Comparison of ENCODE assay signal across 9 mouse cellular contexts in genomic region chr11:69133923-69134621, GRCm38 (mm10). TPM values are rescaled to one million over a fixed set of nuclear protein-coding genes. Genes with fewer than 3 reads are reported as not detected.
DNase-seq lines count a peak whose midpoint lies in the region; ATAC-seq and TF ChIP-seq lines count a peak whose summit lies in the region.
"Had no signal": no experiment of that assay in that cellular context is flagged by ENCODE, and none has a peak within 500 bp of the region (broad histone marks: within the 10 kb centered on the region; RNA-seq: fewer than 3 reads in every experiment).

No protein-coding gene starts in this region.

- H3K36me3 ChIP-seq in embryonic facial prominence, embryonic 11.5 days (replicated peaks; ENCODE audit: control insufficient read depth, insufficient read depth, low read depth, low read length) = no peaks in the 10 kb centered on the region
- H3K36me3 ChIP-seq in heart, embryonic 15.5 days = no peaks in the 10 kb centered on the region
- H3K36me3 ChIP-seq in liver, embryonic 12.5 days = no peaks in the 10 kb centered on the region
- H3K36me3 ChIP-seq in myocyte (ENCODE audit: control insufficient read depth, insufficient read depth) = no peaks in the 10 kb centered on the region

- no peak for TF ChIP-seq POLR2A in myocyte (IDR thresholded peaks at IDR 0.05; ENCODE audit: insufficient read length, low read depth)

- H3ac ChIP-seq in myocyte (ENCODE audit: control insufficient read depth, insufficient read length) = no peak overlapping the region

- H3K9ac ChIP-seq in embryonic facial prominence, embryonic 11.5 days (replicated peaks; ENCODE audit: low read length) = peak overlapping the region; percentile 45
- peak overlapping the region; percentile 51 for H3K9ac ChIP-seq in heart, embryonic 15.5 days
- peak overlapping the region; percentile 45; the same call in 1 of the 2 replicates for H3K9ac ChIP-seq in liver, embryonic 12.5 days

- WGBS in embryonic facial prominence, embryonic 11.5 days = 1% methylated on average over 34 of the region's 34 CpGs
- 3% methylated on average over 34 of the region's 34 CpGs for WGBS in heart, embryonic 15.5 days
- 6% methylated on average over 34 of the region's 34 CpGs for WGBS in liver, embryonic 12.5 days (ENCODE audit: insufficient replicate concordance)

- DNase-seq in B cell, adult 2 months = peak; percentile 65 to 67
- DNase-seq in adrenal gland, adult 18-20 months (ENCODE audit: low spot score in 2 of 2) = peak; percentile 47 to 55
- DNase-seq in embryonic facial prominence, embryonic 11.5 days (ENCODE audit: low spot score) = peak; percentile 72
- peak; percentile 64 for DNase-seq in kidney, postnatal 14 days
- DNase-seq in thymus, postnatal 0 days (ENCODE audit: low spot score) = peak; percentile 53

- no peaks in the 10 kb centered on the region for H3K4me1 ChIP-seq in embryonic facial prominence, embryonic 11.5 days (ENCODE audit: control insufficient read depth, insufficient read depth, low read length)
- H3K4me1 ChIP-seq in heart, embryonic 15.5 days (replicated peaks) = peaks cover 13% of the 10 kb centered on the region
- peaks cover 14% of the 10 kb centered on the region for H3K4me1 ChIP-seq in liver, embryonic 12.5 days

- H3K9me3 ChIP-seq in embryonic facial prominence, embryonic 11.5 days (replicated peaks; ENCODE audit: control insufficient read depth, low read length) = no peaks in the 10 kb centered on the region
- no peaks in the 10 kb centered on the region for H3K9me3 ChIP-seq in heart, embryonic 15.5 days (replicated peaks)
- H3K9me3 ChIP-seq in liver, embryonic 12.5 days (replicated peaks) = no peaks in the 10 kb centered on the region

- no peaks in the 10 kb centered on the region for H3K27me3 ChIP-seq in embryonic facial prominence, embryonic 11.5 days (ENCODE audit: control insufficient read depth, insufficient read depth, low read length)
- H3K27me3 ChIP-seq in heart, embryonic 15.5 days = peaks cover 11% of the 10 kb centered on the region
- H3K27me3 ChIP-seq in liver, embryonic 12.5 days (replicated peaks) = peaks cover 38% of the 10 kb centered on the region
- H3K27me3 ChIP-seq in myocyte (ENCODE audit: control insufficient read depth, insufficient read depth, insufficient read length) = peaks cover 10% of the 10 kb centered on the region

- H3K4me2 ChIP-seq in embryonic facial prominence, embryonic 11.5 days (ENCODE audit: low read depth, low read length) = peak overlapping the region; percentile 75
- H3K4me2 ChIP-seq in heart, embryonic 15.5 days = peak overlapping the region; percentile 87
- H3K4me2 ChIP-seq in liver, embryonic 12.5 days = peak overlapping the region; percentile 67
- peak overlapping the region; percentile 34 for H3K4me2 ChIP-seq in myocyte (ENCODE audit: low read depth)

- peak overlapping the region; percentile 44 for H3K4me3 ChIP-seq in embryonic facial prominence, embryonic 11.5 days (ENCODE audit: low read depth, low read length)
- H3K4me3 ChIP-seq in heart, embryonic 15.5 days = peak overlapping the region; percentile 51
- H3K4me3 ChIP-seq in liver, embryonic 12.5 days = peak overlapping the region; percentile 45
- H3K4me3 ChIP-seq in myocyte = no peak overlapping the region

- H3K79me2 ChIP-seq in myocyte (ENCODE audit: control insufficient read depth, insufficient read depth) = no peaks in the 10 kb centered on the region

- ATAC-seq in embryonic facial prominence, embryonic 11.5 days (replicated peaks; ENCODE audit: insufficient number of reproducible peaks, low FRiP score, low TSS enrichment, low read depth) = peak; percentile 64
- peak; percentile 73 for ATAC-seq in heart, embryonic 15.5 days (replicated peaks; ENCODE audit: insufficient number of reproducible peaks, insufficient read depth, low FRiP score, low read depth)
- ATAC-seq in liver, embryonic 12.5 days = peak; percentile 42

- H3K27ac ChIP-seq in embryonic facial prominence, embryonic 11.5 days (replicated peaks; ENCODE audit: low read depth, low read length) = no peak overlapping the region
- no peak overlapping the region for H3K27ac ChIP-seq in heart, embryonic 15.5 days
- no peak overlapping the region for H3K27ac ChIP-seq in liver, embryonic 12.5 days

TF ChIP-seq in myocyte, 11 proteins besides CTCF, POLR2A, EP300 and RAD21:
- TF ChIP-seq MYOD1 (IDR thresholded peaks at IDR 0.05; ENCODE audit: control insufficient read depth in 1 of 3, insufficient read length in 2 of 3, low read depth in 2 of 3) = no peak
- TF ChIP-seq USF1 (IDR thresholded peaks at IDR 0.05; ENCODE audit: low read depth) = peak; percentile 14
- no peak for TF ChIP-seq TCF3 (IDR thresholded peaks at IDR 0.05; ENCODE audit: insufficient read length, low read depth)

RNA-seq across cellular contexts. Expression of gene Aloxe3, which starts 8.4 kb away (rescaled TPM):
- total RNA-seq in adrenal gland, adult 18-20 months (2021) = 1 to 10 TPM; 1.1 to 1.6 TPM
- 0.25 and 0.88 TPM in 2 replicates for polyA plus RNA-seq in embryonic facial prominence, embryonic 11.5 days (2014; fragmentation: Nextera tagmentation; extraction: Ambion mirVana)
- polyA plus RNA-seq in heart, embryonic 15.5 days (2015; fragmentation: Nextera tagmentation; extraction: Ambion mirVana) = 0.18 and 0.37 TPM in 2 replicates
- not detected in 2 replicates for polyA plus RNA-seq in liver, embryonic 12.5 days (2016; fragmentation: Nextera tagmentation; extraction: Ambion mirVana)
- 0.01 TPM for polyA plus RNA-seq in myocyte (2012; fragmentation: generic; extraction: Trizol)
- 0.62 and 0.73 TPM in 2 replicates for polyA plus RNA-seq in thymus, postnatal 0 days (2015; fragmentation: Nextera tagmentation; extraction: Ambion mirVana)

RNA-seq across cellular contexts. Expression of gene 9130213A22Rik, which starts 11.7 kb away (rescaled TPM):
- under 1 TPM; 0.43 to 0.61 TPM for total RNA-seq in adrenal gland, adult 18-20 months (2021)
- polyA plus RNA-seq in embryonic facial prominence, embryonic 11.5 days (2014; fragmentation: Nextera tagmentation; extraction: Ambion mirVana) = not detected in 2 replicates
- polyA plus RNA-seq in heart, embryonic 15.5 days (2015; fragmentation: Nextera tagmentation; extraction: Ambion mirVana) = 0.51 and 0.60 TPM in 2 replicates
- 0.14 TPM in 1 of 2 replicates, not detected in the other for polyA plus RNA-seq in liver, embryonic 12.5 days (2016; fragmentation: Nextera tagmentation; extraction: Ambion mirVana)
- 0.78 TPM for polyA plus RNA-seq in myocyte (2012; fragmentation: generic; extraction: Trizol)
- polyA plus RNA-seq in thymus, postnatal 0 days (2015; fragmentation: Nextera tagmentation; extraction: Ambion mirVana) = 0.49 and 0.64 TPM in 2 replicates

RNA-seq across cellular contexts. Expression of gene Hes7, which starts 13.9 kb away (rescaled TPM):
- under 1 TPM in 1 of 2 experiments, not detected in 1; 0.26 TPM for total RNA-seq in adrenal gland, adult 18-20 months (2021)
- polyA plus RNA-seq in embryonic facial prominence, embryonic 11.5 days (2014; fragmentation: Nextera tagmentation; extraction: Ambion mirVana) = 0.11 TPM in 1 of 2 replicates, not detected in the other
- polyA plus RNA-seq in heart, embryonic 15.5 days (2015; fragmentation: Nextera tagmentation; extraction: Ambion mirVana) = 0.52 and 0.57 TPM in 2 replicates
- polyA plus RNA-seq in liver, embryonic 12.5 days (2016; fragmentation: Nextera tagmentation; extraction: Ambion mirVana) = 0.44 and 0.46 TPM in 2 replicates
- polyA plus RNA-seq in myocyte (2012; fragmentation: generic; extraction: Trizol) = 0.28 TPM
- polyA plus RNA-seq in thymus, postnatal 0 days (2015; fragmentation: Nextera tagmentation; extraction: Ambion mirVana) = 0.39 and 0.71 TPM in 2 replicates

RNA-seq across cellular contexts. Expression of gene Alox12b, which starts 22.7 kb away (rescaled TPM):
- total RNA-seq in adrenal gland, adult 18-20 months (2021) = not detected
- polyA plus RNA-seq in embryonic facial prominence, embryonic 11.5 days (2014; fragmentation: Nextera tagmentation; extraction: Ambion mirVana) = 0.20 and 0.27 TPM in 2 replicates
- polyA plus RNA-seq in heart, embryonic 15.5 days (2015; fragmentation: Nextera tagmentation; extraction: Ambion mirVana) = 0.05 TPM in 2 replicates
- not detected in 2 replicates for polyA plus RNA-seq in liver, embryonic 12.5 days (2016; fragmentation: Nextera tagmentation; extraction: Ambion mirVana)
- polyA plus RNA-seq in myocyte (2012; fragmentation: generic; extraction: Trizol) = not detected
- 0.44 and 0.49 TPM in 2 replicates for polyA plus RNA-seq in thymus, postnatal 0 days (2015; fragmentation: Nextera tagmentation; extraction: Ambion mirVana)
- total RNA-seq: adrenal gland, postnatal 4 days had no signal

RNA-seq across cellular contexts. Expression of gene Per1, which starts 39.1 kb away (rescaled TPM):
- 10 to 100 TPM; 66.6 to 77.7 TPM for total RNA-seq in adrenal gland, adult 18-20 months (2021)
- polyA plus RNA-seq in embryonic facial prominence, embryonic 11.5 days (2014; fragmentation: Nextera tagmentation; extraction: Ambion mirVana) = 5.5 and 6.5 TPM in 2 replicates
- 16.1 and 25.2 TPM in 2 replicates for polyA plus RNA-seq in heart, embryonic 15.5 days (2015; fragmentation: Nextera tagmentation; extraction: Ambion mirVana)
- 2.5 and 4.0 TPM in 2 replicates for polyA plus RNA-seq in liver, embryonic 12.5 days (2016; fragmentation: Nextera tagmentation; extraction: Ambion mirVana)
- 8.9 TPM for polyA plus RNA-seq in myocyte (2012; fragmentation: generic; extraction: Trizol)
- 3.5 and 4.7 TPM in 2 replicates for polyA plus RNA-seq in thymus, postnatal 0 days (2015; fragmentation: Nextera tagmentation; extraction: Ambion mirVana)

Comparison
In these comparisons a context has a peak if more than half of its experiments do, and no peak if none do; other contexts are left out.
1. H3K4me2 ChIP-seq: peak in every context shown above with its lines; median percentile 87 in heart, embryonic 15.5 days; 75 in embryonic facial prominence, embryonic 11.5 days; 67 in liver, embryonic 12.5 days; 34 in myocyte.